Mouse (Mus musculus): Measurements from ENCODE around the gene Cdkn1c.

DNA sequence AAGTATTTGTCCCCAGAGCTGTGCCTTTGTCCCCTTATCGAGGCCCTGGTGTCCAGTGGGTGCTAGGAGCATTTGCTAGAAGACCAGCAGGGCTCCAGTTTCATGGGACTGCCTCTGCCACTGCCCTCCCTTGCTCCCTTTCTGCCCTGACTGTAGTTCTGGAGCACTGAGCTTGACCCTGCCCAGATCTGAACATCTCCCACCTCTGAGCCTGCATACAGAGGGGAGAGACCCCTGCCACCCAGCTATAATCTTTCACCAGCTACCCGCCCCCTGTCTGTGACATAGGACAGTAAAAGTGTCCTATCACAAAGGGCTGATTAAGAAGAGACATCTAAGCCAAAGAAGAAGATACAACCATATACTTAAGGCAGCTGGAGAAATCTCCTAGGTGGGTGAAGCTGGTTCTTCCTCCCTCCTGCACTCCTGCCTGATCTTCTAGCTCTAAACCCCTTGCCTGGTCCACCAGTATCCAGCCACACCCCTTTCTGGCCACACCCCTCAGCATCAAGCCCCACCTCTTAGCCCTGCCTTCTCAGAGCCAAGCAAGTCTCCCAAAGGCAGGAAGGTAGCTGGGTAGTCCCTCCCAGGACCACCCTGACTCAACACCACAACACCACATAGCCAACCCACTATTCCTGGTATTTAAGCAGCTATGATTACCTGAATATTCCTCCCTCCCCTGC is 31.9 kb downstream of the Cdkn1c start:
- TF ChIP-seq CTCF (IDR thresholded peaks at IDR 0.05; ENCODE audit: low read depth) (no peak), EP300 (IDR thresholded peaks at IDR 0.05; ENCODE audit: low read depth) (no peak)

All from liver, embryonic 14.5 days (tissue).